Mouse (Mus musculus): Measurements from ENCODE around the gene Ndufb7. TPM values are rescaled to one million over a fixed set of nuclear protein-coding genes. Genes with fewer than 3 reads are reported as not detected.

Gene Ndufb7
- polyA plus RNA-seq, 1 experiment from 2014 or later, result 288 TPM

Other genes starting within 250 kb of the Ndufb7 start
- 16.4 and 16.5 TPM in 2 replicates for gene Elmod2, start 234.2 kb upstream of the Ndufb7 start, polyA plus RNA-seq (2015; fragmentation: Nextera tagmentation; extraction: Ambion mirVana)
- not detected in 2 replicates for gene Mgat4d, start 218.2 kb upstream of the Ndufb7 start, polyA plus RNA-seq (2015; fragmentation: Nextera tagmentation; extraction: Ambion mirVana)
- gene Clgn, start 176.8 kb upstream of the Ndufb7 start, polyA plus RNA-seq (2015; fragmentation: Nextera tagmentation; extraction: Ambion mirVana), result 3.1 and 6.0 TPM in 2 replicates
- 99.0 and 103 TPM in 2 replicates for gene Scoc, start 108.3 kb upstream of the Ndufb7 start, polyA plus RNA-seq (2015; fragmentation: Nextera tagmentation; extraction: Ambion mirVana)
- gene Olfr370, start 30.9 kb upstream of the Ndufb7 start, polyA plus RNA-seq (2015; fragmentation: Nextera tagmentation; extraction: Ambion mirVana), result 0.14 and 0.36 TPM in 2 replicates
- gene Tecr, start 41.3 kb downstream of the Ndufb7 start, polyA plus RNA-seq (2015; fragmentation: Nextera tagmentation; extraction: Ambion mirVana), result 540 and 549 TPM in 2 replicates
- gene Dnajb1, start 41.5 kb downstream of the Ndufb7 start, polyA plus RNA-seq (2015; fragmentation: Nextera tagmentation; extraction: Ambion mirVana), result 75.2 and 76.6 TPM in 2 replicates
- 180 and 192 TPM in 2 replicates for gene Gipc1, start 86.0 kb downstream of the Ndufb7 start, polyA plus RNA-seq (2015; fragmentation: Nextera tagmentation; extraction: Ambion mirVana)
- gene Ptger1, start 100.0 kb downstream of the Ndufb7 start, polyA plus RNA-seq (2015; fragmentation: Nextera tagmentation; extraction: Ambion mirVana), result 1.2 and 1.4 TPM in 2 replicates
- 23.7 and 25.8 TPM in 2 replicates for gene Pkn1, start 132.5 kb downstream of the Ndufb7 start, polyA plus RNA-seq (2015; fragmentation: Nextera tagmentation; extraction: Ambion mirVana)
- 132 and 134 TPM in 2 replicates for gene Ddx39, start 148.5 kb downstream of the Ndufb7 start, polyA plus RNA-seq (2015; fragmentation: Nextera tagmentation; extraction: Ambion mirVana)
- 44.3 and 50.1 TPM in 2 replicates for gene Adgre5, start 174.7 kb downstream of the Ndufb7 start, polyA plus RNA-seq (2015; fragmentation: Nextera tagmentation; extraction: Ambion mirVana)